In genomic region chr2:49658988-49659387, GRCm38 (mm10) we compare ENCODE assay signal across 18 mouse cellular contexts. TPM values are rescaled to one million over a fixed set of nuclear protein-coding genes. Genes with fewer than 3 reads are reported as not detected.
A peak's percentile ranks its signal among the peaks of the same experiment; 100 is the strongest.
DNase-seq lines count a peak whose midpoint lies in the region; ATAC-seq lines count a peak whose summit lies in the region.
"Had no signal": no experiment of that assay in that cellular context is flagged by ENCODE, and none has a peak within 500 bp of the region (broad histone marks: within the 10 kb centered on the region; RNA-seq: fewer than 3 reads in every experiment).

No protein-coding gene starts in this region.

- peak; percentile 84 for DNase-seq in heart, adult 11 months
- no peak for DNase-seq in heart, postnatal 14 days
- DNase-seq in kidney, postnatal 4 days: no peak
- peak; percentile 7 for DNase-seq in embryonic facial prominence, embryonic 10.5 days (ENCODE audit: low spot score)
- no peak for DNase-seq in embryonic facial prominence, embryonic 11.5 days (ENCODE audit: low spot score)
- DNase-seq: adrenal gland, adult 2 months; adrenal gland, postnatal 25 days; cerebellum, adult 8-10 months; cerebellum, postnatal 36 days; gastrocnemius, postnatal 14 days; kidney, adult 11 months had no signal

- ATAC-seq in kidney, embryonic 16.5 days (ENCODE audit: low FRiP score, low TSS enrichment): peak; percentile 49; the same call in 1 of the 2 replicates
- ATAC-seq in embryonic facial prominence, embryonic 11.5 days (replicated peaks; ENCODE audit: insufficient number of reproducible peaks, low FRiP score, low TSS enrichment, low read depth): 0 out of 2 replicates have a peak, but pooled peaks have one; percentile 41
- ATAC-seq: forebrain, embryonic 14.5 days had no signal

- H3K4me1 ChIP-seq in kidney, embryonic 16.5 days (ENCODE audit: insufficient read depth, low read length): peaks cover 11% of the 10 kb centered on the region; the same call in 1 of the 2 replicates
- H3K4me1 ChIP-seq in embryonic facial prominence, embryonic 10.5 days: peaks cover 35% of the 10 kb centered on the region
- no peaks in the 10 kb centered on the region for H3K4me1 ChIP-seq in embryonic facial prominence, embryonic 11.5 days (ENCODE audit: control insufficient read depth, insufficient read depth, low read length)

- no peak overlapping the region for H3K4me3 ChIP-seq in kidney, embryonic 16.5 days (ENCODE audit: low read length)
- no peak overlapping the region for H3K4me3 ChIP-seq in embryonic facial prominence, embryonic 10.5 days
- H3K4me3 ChIP-seq in embryonic facial prominence, embryonic 11.5 days (ENCODE audit: low read depth, low read length): no peak overlapping the region
- H3K4me3 ChIP-seq: embryonic facial prominence, embryonic 15.5 days; erythroblast, embryonic 14.5 days; forebrain, embryonic 10.5 days; heart, embryonic 13.5 days had no signal

- WGBS in kidney, embryonic 16.5 days: 73% methylated on average over 4 of the region's 4 CpGs
- WGBS in embryonic facial prominence, embryonic 10.5 days: 82% methylated on average over 4 of the region's 4 CpGs
- 86% methylated on average over 4 of the region's 4 CpGs for WGBS in embryonic facial prominence, embryonic 11.5 days

- no peak overlapping the region for H3K9ac ChIP-seq in kidney, embryonic 16.5 days (replicated peaks; ENCODE audit: low read length)
- no peak overlapping the region for H3K9ac ChIP-seq in embryonic facial prominence, embryonic 11.5 days (replicated peaks; ENCODE audit: low read length)
- H3K9ac ChIP-seq: embryonic facial prominence, embryonic 15.5 days; heart, embryonic 13.5 days; hindbrain, embryonic 14.5 days had no signal

- no peaks in the 10 kb centered on the region for H3K27me3 ChIP-seq in kidney, embryonic 16.5 days (ENCODE audit: insufficient read depth, low read length)
- H3K27me3 ChIP-seq in embryonic facial prominence, embryonic 10.5 days (replicated peaks; ENCODE audit: low read depth, poor library complexity, severe bottlenecking): no peaks in the 10 kb centered on the region
- H3K27me3 ChIP-seq in embryonic facial prominence, embryonic 11.5 days (ENCODE audit: control insufficient read depth, insufficient read depth, low read length): no peaks in the 10 kb centered on the region
- H3K27me3 ChIP-seq: embryonic facial prominence, embryonic 15.5 days; heart, embryonic 13.5 days had no signal

- H3K27ac ChIP-seq in kidney, embryonic 16.5 days (ENCODE audit: low read length): no peak overlapping the region
- no peak overlapping the region for H3K27ac ChIP-seq in embryonic facial prominence, embryonic 10.5 days (replicated peaks)
- no peak overlapping the region for H3K27ac ChIP-seq in embryonic facial prominence, embryonic 11.5 days (replicated peaks; ENCODE audit: low read depth, low read length)
- H3K27ac ChIP-seq: embryonic facial prominence, embryonic 15.5 days; forebrain, embryonic 10.5 days; heart, embryonic 13.5 days; hindbrain, embryonic 14.5 days had no signal

- no peaks in the 10 kb centered on the region for H3K36me3 ChIP-seq in kidney, embryonic 16.5 days (ENCODE audit: insufficient read depth, low read length)
- H3K36me3 ChIP-seq in embryonic facial prominence, embryonic 10.5 days (replicated peaks): 0 out of 2 replicates have a peak, but pooled peaks cover 2% of the 10 kb centered on the region
- no peaks in the 10 kb centered on the region for H3K36me3 ChIP-seq in embryonic facial prominence, embryonic 11.5 days (replicated peaks; ENCODE audit: control insufficient read depth, insufficient read depth, low read depth, low read length)
- H3K36me3 ChIP-seq: embryonic facial prominence, embryonic 15.5 days; heart, embryonic 13.5 days had no signal

- intact Hi-C loops in heart, postnatal 14 days (cut with DNase I): no loop called here

- no peak overlapping the region for H3K4me2 ChIP-seq in kidney, embryonic 16.5 days (replicated peaks; ENCODE audit: low read depth, low read length)
- H3K4me2 ChIP-seq in embryonic facial prominence, embryonic 11.5 days (ENCODE audit: low read depth, low read length): no peak overlapping the region
- H3K4me2 ChIP-seq: embryonic facial prominence, embryonic 15.5 days; heart, embryonic 13.5 days; hindbrain, embryonic 14.5 days had no signal

- no peaks in the 10 kb centered on the region for H3K9me3 ChIP-seq in kidney, embryonic 16.5 days (ENCODE audit: low read length)
- no peaks in the 10 kb centered on the region for H3K9me3 ChIP-seq in embryonic facial prominence, embryonic 10.5 days
- H3K9me3 ChIP-seq in embryonic facial prominence, embryonic 11.5 days (replicated peaks; ENCODE audit: control insufficient read depth, low read length): no peaks in the 10 kb centered on the region
- H3K9me3 ChIP-seq: embryonic facial prominence, embryonic 15.5 days; heart, embryonic 13.5 days had no signal

RNA-seq across cellular contexts. Expression of gene Kif5c, which starts 39.9 kb away (rescaled TPM):
- total RNA-seq in heart, postnatal 14 days (2021): under 1 TPM; 0.79 to 0.80 TPM
- 5.0 and 5.4 TPM in 2 replicates for polyA plus RNA-seq in kidney, embryonic 16.5 days (2015; fragmentation: Nextera tagmentation; extraction: Ambion mirVana)
- 30.4 and 30.8 TPM in 2 replicates for polyA plus RNA-seq in embryonic facial prominence, embryonic 10.5 days (2016; fragmentation: Nextera tagmentation; extraction: Ambion mirVana)
- 36.3 and 41.0 TPM in 2 replicates for polyA plus RNA-seq in embryonic facial prominence, embryonic 11.5 days (2014; fragmentation: Nextera tagmentation; extraction: Ambion mirVana)
- polyA plus RNA-seq: erythroblast, embryonic 14.5 days had no signal

Comparison
In these comparisons a context has a peak if more than half of its experiments do, and no peak if none do; other contexts are left out.
1. DNase-seq: peak in heart, adult 11 months (single experiment) and embryonic facial prominence, embryonic 10.5 days (single experiment); none in heart, postnatal 14 days (0 of 2), kidney, postnatal 4 days (0 of 2) and embryonic facial prominence, embryonic 11.5 days (single experiment).